Mouse (Mus musculus): Measurements from ENCODE around the gene Rsl1d1.

- TF ChIP-seq CTCF (IDR thresholded peaks at IDR 0.05; ENCODE audit: low read depth, low read length), result no peak
- TF ChIP-seq TAL1 (conservative IDR thresholded peaks at IDR 0.05; ENCODE audit: low read depth, low read length), result no peak
Measured at GRCm38 (mm10) chr16:11217801-11218200, 14.7 kb upstream of the Rsl1d1 start.

Data from G1E (cell line).